Mouse (Mus musculus) neural tube, embryonic 10.5 days (tissue): ENCODE results near the gene Otub1.

Experiments used
- DNase-seq: peaks from one replicate; pipeline ENCODE4 v3.0.0-alpha.2; 2017; ENCODE audit warnings: low spot score; ENCODE audit errors: extremely low spot score

Gene Otub1

DNA sequence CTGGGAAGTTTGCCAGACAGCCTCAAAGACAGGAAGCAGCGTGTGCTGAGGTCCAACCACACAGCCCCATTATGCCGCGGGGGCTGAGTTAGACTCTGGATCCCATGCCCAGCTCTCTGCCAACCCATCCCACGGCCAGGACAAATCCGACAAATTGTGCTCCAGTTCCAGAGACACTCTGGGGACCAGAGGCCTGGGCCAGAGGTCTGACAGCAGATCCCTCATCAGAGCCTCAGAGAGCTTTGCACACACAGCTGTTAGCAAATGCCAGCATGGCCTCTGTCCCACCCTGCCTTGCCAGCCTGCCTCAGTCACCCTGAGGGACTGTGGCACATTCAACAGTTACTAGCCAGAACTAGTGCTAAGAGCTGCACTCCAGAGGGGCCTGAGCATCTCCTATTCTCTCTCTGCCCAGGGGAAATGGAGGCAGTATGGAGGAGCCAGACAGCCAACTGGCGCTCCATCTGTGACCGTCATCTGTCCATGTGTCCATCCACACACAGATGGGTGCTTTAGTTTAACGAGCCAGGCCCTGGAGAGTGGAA is 57.5 kb downstream of the Otub1 start:
- no peak for DNase-seq
